Mouse (Mus musculus): ENCODE measurements at regions not wholly inside any gene's neighbourhood (a gene's known extent, or its start where the extent isn't known, plus 50 kb on each side); places are given as distances from the start of the nearest gene placed in this dataset.

- DNase-seq (ENCODE audit: low read depth, low spot score), result no peak
Measured at GRCm38 (mm10) chr6:127341604-127342003, 105.0 kb upstream of the Parp11 start.

DNA sequence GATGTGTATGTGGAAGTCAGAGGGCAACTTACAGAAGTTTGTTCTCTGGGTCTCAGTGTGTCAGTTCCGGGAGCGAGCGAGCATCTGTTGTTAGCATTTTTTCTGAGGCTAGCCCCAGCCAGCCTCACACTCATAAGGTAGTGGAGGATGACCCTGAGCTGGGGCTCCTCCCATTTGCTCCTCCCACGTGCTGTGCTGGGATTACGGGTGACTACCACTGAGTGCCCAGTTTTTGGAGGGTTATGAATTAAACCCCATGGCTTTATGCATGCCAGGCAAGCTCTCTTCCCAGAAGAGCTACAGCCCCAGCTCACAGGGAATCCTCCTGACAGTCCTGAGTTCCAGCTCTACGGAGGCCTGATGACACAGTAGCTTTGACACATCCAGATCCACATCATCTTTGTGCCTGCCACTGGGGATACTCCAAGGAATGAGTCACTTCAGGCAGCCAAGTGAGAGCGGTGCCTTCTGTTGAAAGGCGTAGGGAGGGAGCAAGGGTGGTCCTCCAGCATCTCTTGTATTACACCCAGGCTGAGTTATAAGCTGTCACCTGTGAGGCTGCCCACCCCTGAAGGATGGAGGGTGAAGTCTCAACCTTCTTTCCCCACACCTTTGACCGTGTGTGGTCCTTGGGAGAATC lies 97.8 kb upstream of the Parp11 start:
- no peak for DNase-seq (ENCODE audit: low read depth, low spot score)

- DNase-seq (ENCODE audit: low read depth, low spot score), result no peak
Measured at GRCm38 (mm10) chr6:127349479-127350110, 97.0 kb upstream of the Parp11 start.

DNA sequence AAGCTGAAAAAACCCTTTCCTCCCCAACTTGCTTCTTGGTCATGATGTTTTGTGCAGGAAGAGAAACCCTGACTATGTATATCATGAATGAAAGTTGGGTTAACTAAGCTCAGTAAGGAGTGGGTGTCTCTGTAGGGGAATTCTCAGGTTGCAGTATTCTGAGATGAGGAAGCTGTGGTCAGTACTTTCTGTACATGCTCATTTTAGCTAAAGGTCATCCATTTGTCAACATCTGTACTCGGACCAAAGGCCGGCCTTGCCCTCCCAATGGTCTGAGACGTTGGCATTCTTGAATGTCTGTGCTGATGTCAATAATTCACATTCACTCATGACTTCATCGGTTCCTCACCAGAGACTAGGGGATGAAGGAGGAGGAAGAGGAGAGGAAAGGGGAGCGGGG lies 94.9 kb upstream of the Parp11 start:
- no peak for DNase-seq (ENCODE audit: low read depth, low spot score)

GRCm38 (mm10) chr6:127355112-127355511 lies 91.5 kb upstream of the Parp11 start:
- DNase-seq (ENCODE audit: low read depth, low spot score), result no peak

- no peak for DNase-seq (ENCODE audit: low read depth, low spot score)
Measured at GRCm38 (mm10) chr6:127356442-127356841, 90.2 kb upstream of the Parp11 start.

DNA sequence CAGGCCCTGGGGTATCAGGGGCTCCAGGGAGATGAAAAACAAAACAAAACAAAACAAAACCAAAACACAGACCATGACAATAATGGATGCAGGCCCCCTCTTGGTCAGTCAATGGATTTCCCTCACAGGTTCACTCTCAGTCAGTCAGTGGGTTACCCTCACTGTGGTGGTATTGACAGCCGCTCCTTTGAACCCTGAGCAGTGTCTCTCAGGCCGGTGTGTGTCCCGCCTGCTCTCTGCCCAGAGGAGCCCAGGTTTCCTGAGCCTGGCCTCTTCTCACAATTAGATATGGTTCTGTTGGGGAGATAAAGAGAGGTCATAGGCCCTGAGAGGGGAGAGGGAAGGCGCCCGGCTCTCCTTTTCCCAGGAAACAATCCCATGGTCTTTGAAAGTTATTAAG lies 87.8 kb upstream of the Parp11 start:
- no peak for DNase-seq (ENCODE audit: low read depth, low spot score)

DNA sequence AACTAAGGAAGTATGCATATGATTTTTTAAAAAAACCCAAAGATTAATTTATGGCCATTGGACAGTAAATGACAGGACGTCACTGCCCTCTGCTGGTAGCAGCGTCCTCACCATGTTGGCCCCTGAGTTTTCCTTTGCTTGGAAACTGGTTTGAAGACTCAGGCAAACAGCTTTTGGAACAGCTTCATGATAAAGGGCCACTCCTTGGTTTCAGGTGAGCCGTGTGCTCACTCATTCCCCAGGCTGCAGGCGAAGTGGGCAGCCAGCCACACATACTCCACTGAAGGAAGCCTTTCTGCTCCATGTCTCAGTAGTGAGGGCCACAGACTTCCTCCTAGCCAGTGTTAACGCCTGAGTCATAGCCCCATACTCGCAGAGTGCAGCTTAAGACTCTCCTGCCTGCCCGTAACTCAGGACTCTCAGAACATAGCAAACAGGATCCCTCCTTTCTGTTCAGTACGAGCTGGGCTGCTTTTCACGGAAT lies 87.2 kb upstream of the Parp11 start:
- peak; percentile 68 for DNase-seq (ENCODE audit: low read depth, low spot score)

DNA sequence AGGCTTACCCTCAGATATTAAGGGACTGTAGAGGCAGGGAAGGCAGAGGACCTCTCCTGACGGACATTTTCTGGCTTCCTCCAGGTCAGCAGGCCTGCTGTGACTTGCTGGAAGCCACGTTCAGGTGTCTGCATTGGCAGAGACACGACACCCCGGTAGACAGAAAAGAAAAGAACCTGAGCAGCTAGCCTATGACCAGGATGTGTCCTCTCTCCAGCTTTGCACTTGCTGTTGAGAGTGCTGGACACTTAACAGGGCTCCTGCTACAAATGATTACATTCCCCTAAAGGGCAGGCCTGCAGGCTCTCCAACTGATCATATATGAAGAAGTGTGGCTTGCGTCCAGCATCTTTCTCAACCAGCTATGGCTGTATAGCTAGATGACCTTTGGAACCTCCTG lies 84.5 kb upstream of the Parp11 start:
- DNase-seq (ENCODE audit: low read depth, low spot score), result no peak

- DNase-seq (ENCODE audit: low read depth, low spot score), result peak; percentile 19
Measured at GRCm38 (mm10) chr6:127362966-127363752, 83.5 kb upstream of the Parp11 start.

DNA sequence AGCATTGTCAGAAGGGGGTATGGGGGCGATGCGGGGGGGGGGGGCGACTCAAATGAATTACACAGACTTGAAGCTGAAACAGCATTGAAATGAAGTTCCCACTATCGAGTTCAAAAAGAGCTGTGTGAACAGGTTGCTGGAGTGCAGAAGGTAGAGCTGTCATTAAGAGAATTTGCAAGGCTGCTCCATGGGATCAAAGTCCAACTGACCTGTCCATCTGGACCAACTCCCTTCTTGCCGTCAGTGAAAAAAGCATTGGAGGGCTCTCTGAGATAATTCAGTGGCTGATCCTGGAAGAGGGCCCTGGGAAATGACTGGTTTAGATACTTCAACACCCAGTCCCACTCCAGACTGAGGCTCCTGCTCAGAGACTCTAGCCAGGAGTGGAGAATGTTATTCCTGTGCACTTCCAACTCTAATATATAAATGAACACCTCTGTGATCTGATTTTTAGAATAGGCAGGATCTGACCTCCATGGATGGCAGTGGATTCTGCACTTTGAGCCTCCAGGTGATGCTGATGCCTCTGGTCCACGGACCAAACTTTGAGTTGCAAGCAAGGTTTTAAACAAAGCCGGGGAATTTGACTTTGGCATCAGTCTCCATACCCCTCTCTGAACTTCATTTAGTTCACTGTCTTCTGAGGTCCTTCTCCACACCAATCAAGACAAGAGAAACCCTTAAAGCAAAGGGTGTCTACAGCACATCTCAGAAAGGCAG lies 82.6 kb upstream of the Parp11 start:
- no peak for DNase-seq (ENCODE audit: low read depth, low spot score)

DNA sequence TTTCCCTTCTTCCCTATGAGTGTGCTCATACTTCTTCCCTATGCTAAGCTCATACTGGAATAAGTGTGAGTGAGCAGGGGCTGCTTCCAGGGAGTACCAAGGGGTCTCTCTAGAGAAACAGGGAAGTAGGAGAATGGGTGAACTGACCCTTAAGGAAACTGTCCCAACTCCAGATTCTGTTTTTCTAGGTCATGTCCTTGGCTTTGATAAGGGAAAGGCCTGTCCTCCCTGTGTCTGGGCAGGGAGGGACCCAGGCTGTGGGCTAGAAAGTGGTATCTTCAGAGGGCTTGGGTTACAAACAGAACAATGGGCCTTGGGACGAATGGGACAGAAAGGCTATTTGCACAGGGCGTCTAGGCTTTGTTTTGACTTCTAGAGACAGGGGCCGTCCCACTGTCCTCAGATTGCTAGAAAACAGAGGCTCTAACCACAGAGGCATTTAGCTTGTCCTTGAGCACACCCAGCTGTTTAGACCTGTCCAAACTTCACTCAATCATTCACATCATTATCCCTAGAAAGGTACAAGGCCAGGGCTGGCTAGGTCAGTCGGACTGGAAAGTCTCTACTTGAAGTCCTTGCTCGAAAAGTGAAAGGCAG lies 82.0 kb upstream of the Parp11 start:
- no peak for DNase-seq (ENCODE audit: low read depth, low spot score)

GRCm38 (mm10) chr6:127365246-127365645 lies 81.4 kb upstream of the Parp11 start:
- no peak for DNase-seq (ENCODE audit: low read depth, low spot score)

GRCm38 (mm10) chr6:127365651-127366050 lies 81.0 kb upstream of the Parp11 start:
- DNase-seq (ENCODE audit: low read depth, low spot score), result no peak

- no peak for DNase-seq (ENCODE audit: low read depth, low spot score)
Measured at GRCm38 (mm10) chr6:127373052-127373451, 73.6 kb upstream of the Parp11 start.

DNA sequence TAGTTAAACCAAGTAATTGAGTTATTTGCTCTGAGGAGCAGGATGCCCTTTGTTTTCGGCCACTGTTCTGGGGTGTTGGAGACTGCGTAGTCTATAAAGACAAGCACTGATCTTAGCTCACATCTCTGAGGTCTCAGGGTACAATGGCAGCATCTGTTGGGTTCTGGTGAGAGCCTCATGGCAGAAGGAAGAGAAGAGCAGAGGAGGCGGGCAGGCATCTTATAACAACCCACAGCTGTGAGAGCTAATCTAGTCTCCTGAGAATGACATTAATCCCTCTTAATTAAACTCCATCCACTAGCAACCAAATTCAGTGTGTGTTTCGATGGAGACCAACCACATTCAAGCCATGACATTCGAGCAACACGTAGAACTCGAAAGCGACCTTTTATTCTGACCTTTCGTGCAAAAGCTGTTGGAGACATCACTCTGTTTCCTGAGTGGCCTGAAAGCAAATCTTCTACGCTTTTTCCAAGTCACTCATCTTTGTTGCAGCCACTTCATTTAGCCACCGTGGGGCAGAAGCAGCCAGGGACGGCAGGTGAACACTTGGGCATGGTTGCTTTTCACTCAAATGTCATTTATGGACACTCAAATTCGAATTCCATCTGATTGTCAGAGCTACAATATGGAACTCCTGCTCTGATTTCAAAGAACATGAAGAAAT lies 72.7 kb upstream of the Parp11 start:
- no peak for DNase-seq (ENCODE audit: low read depth, low spot score)

DNA sequence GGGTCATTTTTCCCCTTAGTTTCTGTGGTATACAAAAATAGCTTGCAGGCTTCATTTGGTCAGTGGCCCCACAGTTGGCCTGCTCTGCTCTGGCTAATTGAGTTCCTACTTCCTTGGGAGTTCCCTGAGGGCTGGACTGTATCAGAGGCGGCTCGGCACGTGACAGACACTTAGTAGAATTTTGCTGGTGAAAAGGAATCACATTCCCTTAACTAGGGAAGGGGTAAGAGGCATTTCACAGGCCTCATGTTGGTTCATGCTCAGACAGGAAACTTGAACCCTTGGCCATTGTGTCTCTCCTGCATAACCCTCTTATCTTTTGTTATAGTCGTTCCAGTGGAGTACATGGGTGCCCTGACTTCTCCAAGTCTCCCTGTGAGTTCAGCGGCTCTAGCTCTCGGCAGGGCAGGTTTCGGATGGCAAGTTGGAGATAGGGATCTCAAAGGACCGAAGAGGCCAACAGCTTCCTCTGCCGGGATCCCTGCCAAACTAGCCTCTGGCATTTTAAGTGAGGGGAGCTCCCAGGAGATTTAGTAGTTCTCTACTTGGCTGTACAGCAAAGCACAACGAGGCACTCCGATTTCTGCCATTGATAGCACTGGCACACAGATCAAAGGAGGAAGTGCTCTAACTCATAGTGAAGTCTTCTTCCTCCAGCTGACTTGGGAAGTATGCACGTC lies 72.0 kb upstream of the Parp11 start:
- DNase-seq (ENCODE audit: low read depth, low spot score), result no peak

DNA sequence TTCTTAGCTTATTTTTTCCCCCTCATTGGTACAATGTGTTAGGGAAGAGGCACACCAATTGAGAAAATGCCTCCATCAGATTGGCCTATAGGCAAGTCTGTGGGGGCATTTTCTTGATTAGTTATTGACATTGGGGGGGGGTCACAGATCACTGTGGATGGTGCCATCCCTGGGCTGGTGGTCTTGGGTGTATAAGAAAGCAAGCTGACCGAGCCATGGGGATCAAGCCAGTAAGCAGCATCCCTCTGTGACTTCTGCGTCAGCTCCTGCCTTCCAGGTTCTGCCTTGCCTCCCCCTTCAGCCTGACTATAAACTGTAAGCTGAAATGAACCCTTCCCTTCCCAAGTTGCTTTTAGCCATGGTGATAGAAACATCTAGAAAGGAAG lies 71.5 kb upstream of the Parp11 start:
- DNase-seq (ENCODE audit: low read depth, low spot score), result no peak

DNA sequence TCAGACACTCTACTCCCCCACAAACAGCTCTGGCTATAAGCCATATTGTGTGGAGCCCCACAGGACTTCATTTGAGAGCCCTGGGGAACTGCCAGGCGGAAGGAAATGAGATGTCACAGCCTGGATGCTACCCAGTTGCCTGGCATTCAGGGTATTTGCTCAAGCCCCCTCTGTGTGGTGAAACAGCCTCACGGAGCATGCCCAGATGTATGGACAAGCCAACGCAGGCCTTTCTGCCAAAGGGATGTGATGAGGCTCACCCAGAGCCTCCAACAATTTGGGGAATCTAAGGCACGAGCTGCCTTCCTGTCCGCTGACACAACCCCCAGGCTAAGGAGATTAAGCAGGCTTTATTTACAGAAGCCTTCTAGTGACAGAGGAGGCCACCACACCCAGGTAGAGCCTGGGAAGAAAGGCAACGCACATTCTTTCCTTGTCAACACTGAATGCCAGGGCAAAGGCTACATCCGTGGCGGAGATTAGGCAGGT lies 70.9 kb upstream of the Parp11 start:
- DNase-seq (ENCODE audit: low read depth, low spot score), result no peak

GRCm38 (mm10) chr6:127378701-127379100 lies 67.9 kb upstream of the Parp11 start:
- DNase-seq (ENCODE audit: low read depth, low spot score), result no peak

Data from forelimb bud, embryonic 11.5 days (tissue).